Mouse (Mus musculus): ENCODE data around the gene Gm49321.

Gene Gm49321

DNA sequence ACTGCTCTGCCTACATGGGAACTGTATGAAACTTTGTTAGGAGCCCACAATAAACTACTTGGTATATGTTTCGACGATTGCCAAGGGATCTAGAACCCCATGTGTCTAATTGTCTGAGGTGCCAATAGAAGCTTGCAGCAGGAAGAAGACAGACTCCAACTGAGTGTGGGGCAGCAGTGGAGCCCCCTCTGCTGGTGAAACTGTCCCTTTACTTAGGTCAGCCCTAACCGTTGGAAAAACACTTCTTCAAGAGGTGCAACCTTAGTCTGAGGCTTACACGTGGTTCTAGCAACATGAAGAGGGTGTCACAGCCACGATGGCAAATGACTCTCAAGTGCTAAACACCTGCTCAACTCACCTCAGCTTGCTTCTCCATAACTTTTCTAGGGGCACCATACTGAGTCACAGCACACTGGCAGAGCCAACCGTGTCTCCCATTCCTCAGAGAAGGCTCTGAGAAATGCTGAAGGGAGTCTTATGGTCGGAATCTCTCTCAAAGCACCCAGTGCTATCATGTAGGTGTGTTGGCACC lies 77.4 kb downstream of the Gm49321 start:
- peak; percentile 52 to 65 for DNase-seq

DNA sequence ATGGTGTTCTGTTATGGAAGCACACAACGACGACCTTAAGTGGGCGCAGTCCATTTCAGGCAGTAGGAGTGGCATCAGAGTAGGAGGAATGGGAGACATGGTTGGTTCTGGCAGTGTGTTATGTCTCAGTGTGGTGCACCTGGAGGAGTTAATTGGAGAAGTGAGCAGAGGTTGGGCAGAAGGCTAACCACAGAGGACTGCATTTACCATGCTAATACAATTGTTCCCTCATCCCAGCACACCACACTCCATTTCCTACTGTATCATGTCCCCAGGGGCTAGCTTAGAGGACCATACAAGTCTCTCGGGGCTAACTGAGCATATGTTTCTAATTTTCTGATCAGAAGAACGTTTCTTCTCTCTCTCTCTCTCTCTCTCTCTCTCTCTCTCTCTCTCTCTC lies 78.0 kb downstream of the Gm49321 start:
- no peak for DNase-seq
